Mouse (Mus musculus) liver, embryonic 16.5 days (tissue): ENCODE results near the gene Gm49416. TPM values are rescaled to one million over a fixed set of nuclear protein-coding genes. Genes with fewer than 3 reads are reported as not detected.
"Not testable (repeated sequence)": the region's sequence is repeated elsewhere in the genome, so short reads cannot be mapped to it uniquely, and the experiment has no call there.

ENCODE experiments used
- ATAC-seq: fragments of 200-750 bp; cut with Nextera tagmentation; 2 replicates; pipeline ENCODE4 v1.8.0; 2017; ENCODE audit warnings: low read depth, mild to moderate bottlenecking, moderate number of reproducible peaks, moderate library complexity
- H3K27ac ChIP-seq: fragments of 300-500 bp; sonication (generic); 2 replicates; pipeline ENCODE4 v1.5.1; 2014; ENCODE audit warnings: mild to moderate bottlenecking, low read length
- H3K27me3 ChIP-seq: fragments of 300-500 bp; sonication (generic); 2 replicates; pipeline ENCODE4 v1.6.1; 2014; ENCODE audit warnings: low read depth, low read length, mixed read lengths; ENCODE audit not compliant: control insufficient read depth, insufficient read depth
- H3K36me3 ChIP-seq: fragments of 300-500 bp; sonication (generic); 2 replicates; pipeline ENCODE4 v1.6.1; 2014; ENCODE audit warnings: mild to moderate bottlenecking; ENCODE audit not compliant: control insufficient read depth, insufficient read depth
- H3K4me1 ChIP-seq: fragments of 300-500 bp; sonication (generic); 2 replicates; pipeline ENCODE4 v1.6.1; 2014; ENCODE audit warnings: low read depth, low read length, mixed read lengths; ENCODE audit not compliant: control insufficient read depth
- H3K4me2 ChIP-seq: fragments of 300-500 bp; sonication (generic); 2 replicates; pipeline ENCODE4 v1.6.1; 2014; ENCODE audit warnings: low read depth, low read length, mixed read lengths
- H3K4me3 ChIP-seq: fragments of 300-500 bp; sonication (generic); 2 replicates; pipeline ENCODE4 v1.5.1; 2014; ENCODE audit warnings: low read depth, mild to moderate bottlenecking, low read length
- H3K9ac ChIP-seq: fragments of 300-500 bp; sonication (generic); 2 replicates; pipeline ENCODE4 v1.6.1; 2014; ENCODE audit warnings: low read depth, low read length
- H3K9me3 ChIP-seq: fragments of 300-500 bp; sonication (generic); replicated peaks from 2 replicates; pipeline ENCODE4 v1.6.1; 2016; ENCODE audit warnings: low read length; ENCODE audit not compliant: control insufficient read depth
- WGBS: fragments of 180-500 bp; shearing (Covaris S2); extraction: QIAGEN DNeasy Blood & Tissue Kit; methylation state at CpG from one replicate; pipeline ENCODE4 v1.1.7; 2014; ENCODE audit not compliant: insufficient replicate concordance; 5-methylcytosine and 5-hydroxymethylcytosine counted together
- polyA plus RNA-seq: library from polyadenylated mRNA; unstranded; fragments of >200 nt; fragmentation: Nextera tagmentation; extraction: Ambion mirVana; gene quantifications from 2 replicates; pipeline ENCODE4 v1.2.1, GENCODE M21; 2015

Gm49416 gene
- polyA plus RNA-seq, 1 experiment from 2014 or later, result not detected

DNA sequence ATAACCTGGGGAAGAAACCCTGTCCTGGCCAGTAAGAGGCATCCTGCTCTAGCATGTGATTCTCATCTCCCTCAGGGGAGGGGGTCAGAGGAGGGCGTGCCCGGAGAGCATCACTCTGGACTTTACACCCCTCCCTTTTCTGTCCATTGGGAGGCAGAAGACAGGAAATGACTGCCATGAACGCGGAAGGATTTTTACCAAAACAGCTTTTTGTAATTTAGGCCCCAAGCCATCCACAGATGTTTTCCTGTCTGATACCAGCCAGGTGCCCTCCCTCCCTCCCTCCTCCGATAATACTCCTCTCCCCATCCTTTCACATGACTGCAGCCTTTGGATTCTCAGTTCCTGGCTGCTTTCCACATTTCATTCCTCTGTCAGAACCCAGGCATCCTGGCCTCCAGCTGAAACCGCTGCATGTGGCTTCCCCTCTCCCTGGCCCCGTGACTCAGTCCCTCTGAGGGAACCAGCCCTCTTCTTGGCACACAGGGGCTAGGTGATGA, 38.3 kb upstream of the Gm49416 start, which contains the start of gene Lrrn4cl:
Lrrn4cl (plus strand) TSS at position 367 of the 500 bp plus-strand sequence.
- no peak within 1 kb of the TSS for H3K27ac ChIP-seq
- WGBS, result 42% methylated on average over 7 of the region's 7 CpGs
- H3K36me3 ChIP-seq, result peaks cover 8% of the 10 kb centered on the region; the same call in 1 of the 2 replicates
- H3K27me3 ChIP-seq, result no peaks in the 10 kb centered on the region
- H3K9ac ChIP-seq, result no peak within 1 kb of the TSS
- H3K4me2 ChIP-seq, result no peak within 1 kb of the TSS
- H3K9me3 ChIP-seq, result no peaks in the 10 kb centered on the region
- ATAC-seq, result no peak
- H3K4me1 ChIP-seq, result no peaks in the 10 kb centered on the region
- H3K4me3 ChIP-seq, result no peak within 1 kb of the TSS

DNA sequence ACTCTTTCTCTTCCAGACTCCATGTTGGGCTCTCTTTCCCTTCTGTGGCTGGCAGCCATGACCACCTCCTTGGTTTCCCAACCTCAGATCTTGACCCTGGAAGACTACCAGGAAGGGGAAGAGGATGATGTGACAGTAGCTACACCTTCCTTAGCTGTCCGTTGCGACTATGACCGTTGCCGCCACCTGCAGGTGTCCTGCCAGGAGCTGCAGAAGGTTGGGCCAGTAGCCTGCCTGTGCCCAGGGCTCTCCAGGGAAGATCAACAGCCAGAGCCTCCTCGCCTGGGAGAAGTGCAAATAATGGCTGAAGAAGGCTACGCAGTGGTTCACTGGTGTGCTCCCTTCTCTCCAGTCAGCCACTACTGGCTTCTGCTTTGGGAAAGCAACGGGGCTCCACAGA, 37.1 kb upstream of the Gm49416 start:
- no peak overlapping the region for H3K9ac ChIP-seq
- no peaks in the 10 kb centered on the region for H3K9me3 ChIP-seq
- WGBS, result 50% methylated on average over 7 of the region's 7 CpGs
- no peak overlapping the region for H3K27ac ChIP-seq
- H3K4me3 ChIP-seq, result no peak overlapping the region
- H3K36me3 ChIP-seq, result peaks cover 1% of the 10 kb centered on the region; the same call in 1 of the 2 replicates
- no peak overlapping the region for H3K4me2 ChIP-seq
- H3K27me3 ChIP-seq, result no peaks in the 10 kb centered on the region; the same call in 1 of the 2 replicates
- ATAC-seq, result no peak
- no peaks in the 10 kb centered on the region for H3K4me1 ChIP-seq

- Histone ChIP-seq H3K9ac (no peak overlapping the region), H3K9me3 (no peaks in the 10 kb centered on the region), H3K27me3 (no peaks in the 10 kb centered on the region; the same call in 1 of the 2 replicates), H3K4me3 (no peak overlapping the region), H3K27ac (no peak overlapping the region), H3K4me1 (no peaks in the 10 kb centered on the region), H3K4me2 (no peak overlapping the region), H3K36me3 (no peaks in the 10 kb centered on the region; the same call in 1 of the 2 replicates)
- ATAC-seq, result no peak
- WGBS, result 57% methylated on average over 10 of the region's 10 CpGs
Observed at GRCm38 (mm10) chr19:8852236-8852928, 36.3 kb upstream of the Gm49416 start.

GRCm38 (mm10) chr19:8853117-8853516, 35.6 kb upstream of the Gm49416 start:
- Histone ChIP-seq H3K9me3 (no peaks in the 10 kb centered on the region), H3K4me3 (no peak overlapping the region), H3K27me3 (no peaks in the 10 kb centered on the region; the same call in 1 of the 2 replicates), H3K9ac (no peak overlapping the region), H3K4me2 (no peak overlapping the region), H3K27ac (no peak overlapping the region), H3K4me1 (no peaks in the 10 kb centered on the region), H3K36me3 (no peaks in the 10 kb centered on the region)
- 62% methylated on average over 3 of the region's 3 CpGs for WGBS
- ATAC-seq, result no peak

- H3K27me3 ChIP-seq, result no peaks in the 10 kb centered on the region; the same call in 1 of the 2 replicates
- no peak overlapping the region for H3K4me3 ChIP-seq
- WGBS, result 29% methylated on average over 4 of the region's 4 CpGs
- no peak overlapping the region for H3K27ac ChIP-seq
- H3K4me1 ChIP-seq, result no peaks in the 10 kb centered on the region
- no peaks in the 10 kb centered on the region for H3K36me3 ChIP-seq
- H3K9me3 ChIP-seq, result no peaks in the 10 kb centered on the region
- ATAC-seq, result no peak
- H3K9ac ChIP-seq, result no peak overlapping the region
- no peak overlapping the region for H3K4me2 ChIP-seq
Observed at GRCm38 (mm10) chr19:8857689-8858088, 31.0 kb upstream of the Gm49416 start.

DNA sequence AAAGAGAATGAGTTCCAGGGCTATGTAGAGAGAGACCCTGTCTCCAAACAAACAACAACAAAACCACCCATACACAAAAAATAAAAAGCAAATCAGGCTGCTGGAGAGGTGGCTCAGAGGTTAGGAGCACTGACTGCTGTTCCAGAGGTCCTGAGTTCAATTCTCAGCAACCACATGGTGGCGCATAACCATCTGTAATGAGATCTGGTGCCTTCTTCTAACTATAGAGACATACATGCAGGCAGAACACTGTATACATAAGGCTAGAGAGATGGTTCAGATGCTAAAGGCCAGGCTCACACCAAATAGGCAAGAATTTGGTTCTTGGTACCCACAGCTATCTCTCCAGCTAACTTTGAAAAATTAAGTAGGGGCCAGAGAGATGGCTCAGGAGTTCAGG, 29.7 kb upstream of the Gm49416 start:
- no peaks in the 10 kb centered on the region; the same call in 1 of the 2 replicates for H3K27me3 ChIP-seq
- no peak overlapping the region for H3K9ac ChIP-seq
- peak; percentile 47; the same call in 1 of the 2 replicates for ATAC-seq
- no peaks in the 10 kb centered on the region for H3K9me3 ChIP-seq
- H3K27ac ChIP-seq, result no peak overlapping the region
- 13% methylated on average over 1 of the region's 1 CpGs for WGBS
- H3K4me1 ChIP-seq, result no peaks in the 10 kb centered on the region
- H3K4me3 ChIP-seq, result no peak overlapping the region
- no peaks in the 10 kb centered on the region for H3K36me3 ChIP-seq
- no peak overlapping the region for H3K4me2 ChIP-seq

DNA sequence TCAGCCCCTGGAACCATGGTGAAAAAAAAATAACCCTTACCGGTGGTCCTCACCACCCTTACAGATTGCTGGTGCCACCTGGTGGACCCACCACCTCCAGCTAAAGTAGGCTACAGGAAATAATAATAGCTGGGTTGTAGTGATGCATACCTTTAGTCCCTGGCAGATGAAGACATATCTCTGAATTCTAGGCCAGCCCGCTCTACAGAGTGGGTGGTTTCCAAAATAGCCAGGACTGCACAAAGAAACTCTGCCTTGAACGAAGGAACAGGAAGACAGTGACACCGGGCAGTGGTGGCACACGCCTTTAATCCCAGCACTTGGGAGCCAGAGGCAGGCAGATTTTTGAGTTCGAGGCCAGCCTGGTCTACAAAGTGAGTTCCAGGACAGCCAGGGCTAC, 24.5 kb upstream of the Gm49416 start:
- H3K4me2 ChIP-seq, result no peak overlapping the region
- no peak overlapping the region for H3K27ac ChIP-seq
- H3K4me3 ChIP-seq, result no peak overlapping the region
- no peaks in the 10 kb centered on the region; the same call in 1 of the 2 replicates for H3K4me1 ChIP-seq
- H3K36me3 ChIP-seq, result no peaks in the 10 kb centered on the region
- 66% methylated on average over 6 of the region's 6 CpGs for WGBS
- no peak overlapping the region for H3K9ac ChIP-seq
- no peak for ATAC-seq
- no peaks in the 10 kb centered on the region; the same call in 1 of the 2 replicates for H3K27me3 ChIP-seq
- no peaks in the 10 kb centered on the region for H3K9me3 ChIP-seq

DNA sequence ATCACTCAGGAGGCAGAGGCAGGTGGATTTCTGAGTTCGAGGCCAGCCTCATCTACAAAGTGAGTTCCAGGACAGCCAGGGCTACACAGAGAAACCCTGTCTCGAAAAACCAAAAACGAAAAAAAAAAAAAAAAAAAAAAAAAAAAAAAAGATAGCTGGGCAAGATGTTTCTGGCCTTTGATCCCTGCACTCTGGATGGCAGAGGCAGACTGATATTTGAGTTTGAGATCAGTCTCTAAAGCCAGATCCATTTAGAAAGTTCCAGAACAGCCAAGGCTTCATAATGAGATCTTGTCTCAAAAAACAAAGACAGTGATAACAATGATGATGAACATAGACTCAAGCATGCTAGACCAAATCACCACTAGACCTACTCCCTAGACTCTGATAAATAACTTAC, 18.3 kb upstream of the Gm49416 start:
- WGBS, result 55% methylated on average over 3 of the region's 3 CpGs
- not testable (repeated sequence) for H3K9me3 ChIP-seq, ATAC-seq, H3K27me3 ChIP-seq, H3K9ac ChIP-seq
- H3K4me3 ChIP-seq, result peak overlapping the region; percentile 97
- H3K27ac ChIP-seq, result peak overlapping the region; percentile 88
- peaks cover 19% of the 10 kb centered on the region for H3K4me1 ChIP-seq
- H3K36me3 ChIP-seq, result peaks cover 16% of the 10 kb centered on the region
- peak overlapping the region; percentile 89 for H3K4me2 ChIP-seq

DNA sequence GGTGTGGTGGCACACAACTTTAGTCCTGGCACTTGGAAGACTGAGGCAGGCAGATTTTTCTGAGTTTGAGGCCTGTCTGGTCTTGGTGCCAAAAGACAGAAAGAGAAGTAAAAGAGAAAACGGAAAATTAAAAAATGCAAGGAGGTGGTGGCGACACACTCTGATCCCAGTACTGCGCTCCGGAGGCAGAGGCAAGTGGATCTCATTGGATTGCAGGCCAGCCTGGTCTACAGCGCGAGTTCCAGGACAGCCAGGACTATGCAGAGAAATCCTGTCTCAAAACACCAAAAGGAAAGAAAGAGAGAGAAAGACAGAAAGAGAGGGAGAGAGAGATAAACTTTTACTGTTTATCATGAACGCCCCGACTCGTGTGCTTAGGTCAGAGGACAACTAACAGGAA, 17.9 kb upstream of the Gm49416 start:
- H3K36me3 ChIP-seq, result peaks cover 20% of the 10 kb centered on the region
- H3K4me1 ChIP-seq, result peaks cover 19% of the 10 kb centered on the region
- peak overlapping the region; percentile 98 for H3K9ac ChIP-seq
- 25% methylated on average over 9 of the region's 9 CpGs for WGBS
- no peak for ATAC-seq
- no peaks in the 10 kb centered on the region for H3K9me3 ChIP-seq
- H3K4me2 ChIP-seq, result peak overlapping the region; percentile 89
- peak overlapping the region; percentile 88 for H3K27ac ChIP-seq
- H3K4me3 ChIP-seq, result peak overlapping the region; percentile 97
- H3K27me3 ChIP-seq, result no peaks in the 10 kb centered on the region
